Mouse (Mus musculus) thymus, adult 2 months (tissue): ENCODE measurements around the gene Tmem181a. TPM values are rescaled to one million over a fixed set of nuclear protein-coding genes. Genes with fewer than 3 reads are reported as not detected.
"Not testable (repeated sequence)": the region's sequence is repeated elsewhere in the genome, so short reads cannot be mapped to it uniquely, and the experiment has no call there.

Source experiments
- DNase-seq: peaks from one replicate; pipeline ENCODE4 v3.0.0; 2021
- H3K27ac ChIP-seq: fragments of 200-500 bp; 2 replicates; pipeline ENCODE4 v1.5.1; 2012; ENCODE audit warnings: low read length, control low read depth; ENCODE audit not compliant: control insufficient read depth, insufficient read depth
- H3K27me3 ChIP-seq: fragments of 200-500 bp; 2 replicates; pipeline ENCODE4 v1.6.1; 2012; ENCODE audit warnings: mild to moderate bottlenecking, low read length, moderate library complexity, mixed read lengths; ENCODE audit not compliant: control insufficient read depth, insufficient read depth
- H3K36me3 ChIP-seq: fragments of 200-500 bp; 2 replicates; pipeline ENCODE4 v1.6.1; 2012; ENCODE audit warnings: mild to moderate bottlenecking, low read length, moderate library complexity; ENCODE audit not compliant: control insufficient read depth, insufficient read depth
- H3K4me1 ChIP-seq: fragments of 200-500 bp; replicated peaks from 2 replicates; pipeline ENCODE4 v1.6.1; 2012; ENCODE audit warnings: low read length; ENCODE audit not compliant: control insufficient read depth, insufficient read depth
- H3K4me3 ChIP-seq: fragments of 200-500 bp; 2 replicates; pipeline ENCODE4 v1.5.1; 2012; ENCODE audit warnings: mild to moderate bottlenecking, low read length, control low read depth, moderate library complexity; ENCODE audit not compliant: control insufficient read depth, insufficient read depth
- WGBS: fragments of 180-500 bp; shearing (Covaris S2); methylation state at CpG from one replicate; pipeline ENCODE4 v1.1.7; 2018; 5-methylcytosine and 5-hydroxymethylcytosine counted together
- polyA plus RNA-seq: library from polyadenylated mRNA; depleted of rRNA; stranded (reverse); fragments of >200 nt; gene quantifications from 2 replicates; pipeline ENCODE4 v1.2.3, GENCODE M21; 2012; rRNA removed

The Tmem181a gene
- polyA plus RNA-seq, 1 experiment = 13.8 TPM

GRCm38 (mm10) chr17:6325021-6325420 lies 68.4 kb downstream of the Tmem181a start:
- 78% methylated on average over 10 of the region's 10 CpGs for WGBS
- DNase-seq, H3K27ac ChIP-seq: not testable (repeated sequence)

GRCm38 (mm10) chr17:6325543-6325942 lies 68.9 kb downstream of the Tmem181a start:
- H3K27me3 ChIP-seq, H3K4me1 ChIP-seq, H3K27ac ChIP-seq, DNase-seq, H3K36me3 ChIP-seq, H3K4me3 ChIP-seq: not testable (repeated sequence)
- WGBS = 77% methylated on average over 6 of the region's 6 CpGs

More at GRCm38 (mm10) chr17:6325021-6325420, 68.4 kb downstream of the Tmem181a start:
- not testable (repeated sequence) for H3K27me3 ChIP-seq, H3K4me1 ChIP-seq, H3K36me3 ChIP-seq, H3K4me3 ChIP-seq

- H3K36me3 ChIP-seq, H3K4me1 ChIP-seq, H3K27me3 ChIP-seq, DNase-seq, H3K4me3 ChIP-seq, H3K27ac ChIP-seq: not testable (repeated sequence)
- WGBS = 95% methylated on average over 7 of the region's 7 CpGs
These were observed 70.9 kb downstream of the Tmem181a start for GRCm38 (mm10) chr17:6327554-6327953.

GRCm38 (mm10) chr17:6328997-6329396 lies 72.3 kb downstream of the Tmem181a start:
- H3K4me3 ChIP-seq, H3K36me3 ChIP-seq, H3K4me1 ChIP-seq, H3K27me3 ChIP-seq, H3K27ac ChIP-seq, DNase-seq: not testable (repeated sequence)
- whole genome bisulfite sequencing = 85% methylated on average over 3 of the region's 4 CpGs

- not testable (repeated sequence) for H3K4me3 ChIP-seq, H3K27me3 ChIP-seq, DNase-seq, H3K4me1 ChIP-seq, H3K36me3 ChIP-seq, H3K27ac ChIP-seq
- WGBS = no CpG with 5 or more reads among the region's 12 CpGs
These were observed 86.1 kb downstream of the Tmem181a start for GRCm38 (mm10) chr17:6342606-6343294.

- H3K4me3 ChIP-seq, H3K4me1 ChIP-seq, H3K27me3 ChIP-seq, H3K36me3 ChIP-seq, H3K27ac ChIP-seq: not testable (repeated sequence)
- WGBS = 96% methylated on average over 10 of the region's 10 CpGs
- DNase-seq = peak; percentile 4
These were observed 98.6 kb downstream of the Tmem181a start for GRCm38 (mm10) chr17:6355256-6355655.

Other genes starting within 250 kb of the Tmem181a start
- gene Serac1, start 177.1 kb upstream of the Tmem181a start, polyA plus RNA-seq = 6.2 and 7.0 TPM in 2 replicates
- 15.1 and 21.3 TPM in 2 replicates for gene Gtf2h5, start 177.1 kb upstream of the Tmem181a start, polyA plus RNA-seq
- 58.8 and 62.9 TPM in 2 replicates for gene Tulp4, start 150.4 kb upstream of the Tmem181a start, polyA plus RNA-seq
- gene Dynlt1a, start 60.6 kb downstream of the Tmem181a start, polyA plus RNA-seq = 6.6 and 8.0 TPM in 2 replicates
- 296 and 470 TPM in 2 replicates for gene Dynlt1b, start 173.3 kb downstream of the Tmem181a start, polyA plus RNA-seq